Mouse (Mus musculus) lung, embryonic 16.5 days (tissue): ENCODE data around the gene D13Ertd608e. TPM values are rescaled to one million over a fixed set of nuclear protein-coding genes. Genes with fewer than 3 reads are reported as not detected.
"Not testable (repeated sequence)": the region's sequence is repeated elsewhere in the genome, so short reads cannot be mapped to it uniquely, and the experiment has no call there.

Experiments used
- ATAC-seq: fragments of 200-750 bp; cut with Nextera tagmentation; 2 replicates; pipeline ENCODE4 v1.8.0; 2017; ENCODE audit warnings: low read depth, mild to moderate bottlenecking, moderate library complexity
- H3K27ac ChIP-seq: fragments of 300-500 bp; sonication (generic); 2 replicates; pipeline ENCODE4 v1.5.1; 2014; ENCODE audit warnings: mild to moderate bottlenecking, control low read depth, low read length
- H3K27me3 ChIP-seq: fragments of 300-500 bp; sonication (generic); 2 replicates; pipeline ENCODE4 v1.6.1; 2014; ENCODE audit warnings: low read depth, low read length, mixed read lengths; ENCODE audit not compliant: control insufficient read depth, insufficient read depth
- H3K36me3 ChIP-seq: fragments of 300-500 bp; sonication (generic); 2 replicates; pipeline ENCODE4 v1.6.1; 2014; ENCODE audit warnings: low read length; ENCODE audit not compliant: control insufficient read depth, insufficient read depth
- H3K4me1 ChIP-seq: fragments of 300-500 bp; sonication (generic); replicated peaks from 2 replicates; pipeline ENCODE4 v1.6.1; 2014; ENCODE audit warnings: low read length, mixed read lengths; ENCODE audit not compliant: control insufficient read depth, insufficient read depth
- H3K4me2 ChIP-seq: fragments of 300-500 bp; sonication (generic); 2 replicates; pipeline ENCODE4 v1.6.1; 2014; ENCODE audit warnings: low read depth, low read length, control low read depth
- H3K4me3 ChIP-seq: fragments of 300-500 bp; sonication (generic); 2 replicates; pipeline ENCODE4 v1.5.1; 2014; ENCODE audit warnings: mild to moderate bottlenecking, low read length, control low read depth
- H3K9ac ChIP-seq: fragments of 300-500 bp; sonication (generic); 2 replicates; pipeline ENCODE4 v1.6.1; 2014; ENCODE audit warnings: low read length, control low read depth
- H3K9me3 ChIP-seq: fragments of 300-500 bp; sonication (generic); 2 replicates; pipeline ENCODE4 v1.6.1; 2016; ENCODE audit warnings: low read length; ENCODE audit not compliant: control insufficient read depth
- WGBS: fragments of 180-500 bp; shearing (Covaris S2); extraction: QIAGEN DNeasy Blood & Tissue Kit; methylation state at CpG from one replicate; pipeline ENCODE4 v1.1.7; 2014; 5-methylcytosine and 5-hydroxymethylcytosine counted together
- polyA plus RNA-seq: library from polyadenylated mRNA; unstranded; fragments of >200 nt; fragmentation: Nextera tagmentation; extraction: Ambion mirVana; gene quantifications from 2 replicates; pipeline ENCODE4 v1.2.1, GENCODE M21; 2015

Gene D13Ertd608e
- polyA plus RNA-seq, 1 experiment from 2014 or later = not detected

DNA sequence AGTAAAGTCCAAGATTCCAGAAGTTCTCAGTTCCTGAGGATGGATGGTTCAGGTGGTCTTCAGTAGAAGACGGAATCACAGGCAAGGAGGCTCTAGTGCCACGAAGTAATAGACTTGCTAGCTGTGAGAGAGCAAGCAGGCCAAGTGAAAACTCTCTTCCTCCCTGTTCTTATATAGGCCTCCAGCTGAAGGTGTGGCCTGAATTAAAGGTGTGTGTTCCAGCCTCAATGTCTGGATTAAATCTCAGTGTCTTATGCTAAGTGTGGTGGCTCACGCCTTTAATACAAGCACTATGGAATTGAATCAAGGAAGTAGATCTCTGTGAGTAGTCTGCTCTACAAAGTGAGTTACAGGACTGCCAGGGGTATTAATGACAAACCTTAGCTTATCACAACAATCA, 58.9 kb downstream of the D13Ertd608e start, which contains the start of gene Tcstv1:
TSS of gene Tcstv1 (minus strand) at position 101 of the 400 bp plus-strand sequence.
- not testable (repeated sequence) for H3K4me3 ChIP-seq, ATAC-seq, H3K4me2 ChIP-seq, H3K9ac ChIP-seq, H3K4me1 ChIP-seq, H3K27ac ChIP-seq, H3K36me3 ChIP-seq, H3K27me3 ChIP-seq, H3K9me3 ChIP-seq
- WGBS = 67% methylated on average over 3 of the region's 3 CpGs

Other genes with a start within 250 kb of the D13Ertd608e start
- gene Ccl28, start 212.2 kb upstream of the D13Ertd608e start, polyA plus RNA-seq = 0.06 and 0.23 TPM in 2 replicates
- gene Hmgcs1, start 145.6 kb upstream of the D13Ertd608e start, polyA plus RNA-seq = 89.4 and 99.0 TPM in 2 replicates
- gene Nim1k, start 80.1 kb upstream of the D13Ertd608e start, polyA plus RNA-seq = 0.89 and 0.99 TPM in 2 replicates
- gene Zfp131, start 45.1 kb upstream of the D13Ertd608e start, polyA plus RNA-seq = 31.7 and 33.3 TPM in 2 replicates
- gene AF067063, start 5.8 kb upstream of the D13Ertd608e start, polyA plus RNA-seq = not detected in 2 replicates
- gene Tcstv1, start 58.8 kb downstream of the D13Ertd608e start, polyA plus RNA-seq = not detected in 2 replicates
- gene Gm21761, start 93.3 kb downstream of the D13Ertd608e start, polyA plus RNA-seq = not detected in 2 replicates
- not detected in 2 replicates for gene B020031M17Rik, start 114.8 kb downstream of the D13Ertd608e start, polyA plus RNA-seq
- not detected in 2 replicates for gene Gm36079, start 191.0 kb downstream of the D13Ertd608e start, polyA plus RNA-seq
- gene Gm21188, start 216.2 kb downstream of the D13Ertd608e start, polyA plus RNA-seq = not detected in 2 replicates